Mouse (Mus musculus): ENCODE data around the gene Ropn1l.

The Ropn1l gene

DNA sequence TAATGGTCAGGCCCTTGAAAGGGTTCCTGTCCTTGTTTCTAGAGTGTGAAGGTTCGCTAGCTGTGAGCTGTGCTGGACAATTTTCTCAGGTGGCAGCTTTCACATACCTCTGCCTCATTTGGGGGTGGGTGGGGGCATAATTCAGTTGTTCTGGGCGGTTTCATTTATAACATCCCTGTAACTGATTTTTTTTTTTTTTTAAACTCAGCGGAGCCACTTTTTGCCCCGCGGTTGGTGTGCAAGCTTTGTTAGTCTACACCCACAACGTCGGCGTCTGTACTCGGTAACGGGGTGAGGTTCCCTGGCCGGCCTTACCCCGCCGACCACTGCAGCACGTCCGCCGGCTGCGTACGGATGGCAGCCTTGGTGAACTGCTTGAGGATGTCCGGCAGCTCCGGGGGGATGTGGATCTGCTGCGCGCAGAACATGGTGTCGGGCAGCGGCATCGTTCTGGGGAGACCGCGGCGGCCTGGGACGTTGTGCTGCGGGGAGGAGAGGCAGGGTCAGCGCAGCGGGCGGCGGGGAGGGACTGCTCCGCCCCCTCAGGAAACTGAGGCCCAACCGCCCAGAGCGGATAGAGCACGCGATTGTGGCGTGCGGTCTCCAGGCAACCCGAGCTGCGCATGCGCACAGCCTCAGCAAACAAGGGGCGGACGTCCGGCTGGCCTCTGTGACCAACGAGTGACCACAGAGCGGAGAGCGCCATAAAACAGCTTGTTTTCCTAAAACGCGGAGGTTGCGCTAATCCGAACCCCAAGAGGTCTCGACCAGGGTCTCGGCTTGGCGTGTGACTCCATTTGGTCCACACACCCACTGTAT lies at the start of gene Ropn1l:
Gene Ropn1l, minus strand, starts transcription at position 640 of the 819 bp plus-strand sequence.
- DNase-seq, result peak; percentile 61

GRCm38 (mm10) chr15:31502996-31503395 lies 49.5 kb upstream of the Ropn1l start:
- no peak for DNase-seq

GRCm38 (mm10) chr15:31502313-31502712 lies 48.8 kb upstream of the Ropn1l start:
- DNase-seq, result no peak

DNA sequence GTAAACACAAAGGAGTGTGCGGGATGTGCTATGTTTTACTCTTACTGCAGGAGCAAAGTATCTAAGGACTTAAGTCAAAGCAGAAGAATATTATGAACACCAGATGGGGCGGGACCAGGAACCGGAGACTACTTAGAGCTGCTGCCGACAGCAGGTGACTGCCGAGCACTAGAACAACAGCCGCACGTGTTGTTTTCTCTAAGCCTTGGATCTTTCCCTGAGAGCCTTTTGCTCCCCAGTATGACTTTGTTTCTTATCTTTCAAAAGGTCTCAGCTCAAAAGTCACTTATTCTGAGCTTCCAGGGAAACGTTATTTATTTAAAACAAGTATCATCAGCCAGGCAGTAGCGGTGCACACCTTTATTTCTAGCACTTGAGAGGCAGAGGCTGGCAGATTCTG lies 41.3 kb upstream of the Ropn1l start:
- DNase-seq, result no peak

DNA sequence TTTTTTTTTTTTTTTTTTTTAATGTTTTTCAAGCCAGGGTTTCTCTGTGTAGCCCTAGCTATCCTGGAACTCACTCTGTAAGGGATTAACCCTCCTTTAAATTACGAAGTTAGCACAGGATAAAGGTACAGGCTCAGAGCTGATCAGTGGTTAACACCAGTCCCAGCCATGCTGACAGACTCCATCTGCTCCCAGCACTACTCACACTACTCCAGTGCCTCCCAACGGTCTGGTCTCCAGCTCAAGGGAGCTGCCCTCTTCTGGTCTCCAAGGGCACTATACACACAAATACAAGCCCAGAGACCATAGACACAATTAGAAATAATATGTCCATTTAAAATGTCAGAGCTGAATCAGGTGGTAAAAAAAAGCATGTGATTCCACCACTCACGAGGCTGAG lies 40.8 kb upstream of the Ropn1l start:
- DNase-seq, result no peak

DNA sequence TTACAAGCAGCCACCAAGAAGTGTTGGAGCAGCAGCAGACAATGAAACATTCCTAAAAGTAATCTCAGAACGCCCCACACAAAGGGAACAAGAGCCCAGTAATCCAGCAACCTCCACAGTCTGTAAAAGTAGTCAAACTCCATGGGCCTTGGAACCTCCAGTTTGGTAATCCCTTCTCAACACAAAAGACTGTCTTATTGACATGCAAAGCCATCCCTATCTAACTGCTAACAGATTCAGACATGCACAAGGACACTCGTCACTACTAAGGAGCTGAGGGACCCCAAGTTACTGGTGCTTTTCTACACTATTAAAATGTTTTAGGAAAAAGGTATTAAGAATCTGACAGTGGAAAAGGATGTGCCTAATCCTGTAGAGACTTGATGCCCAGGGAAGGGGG lies 33.9 kb upstream of the Ropn1l start:
- no peak for DNase-seq

DNA sequence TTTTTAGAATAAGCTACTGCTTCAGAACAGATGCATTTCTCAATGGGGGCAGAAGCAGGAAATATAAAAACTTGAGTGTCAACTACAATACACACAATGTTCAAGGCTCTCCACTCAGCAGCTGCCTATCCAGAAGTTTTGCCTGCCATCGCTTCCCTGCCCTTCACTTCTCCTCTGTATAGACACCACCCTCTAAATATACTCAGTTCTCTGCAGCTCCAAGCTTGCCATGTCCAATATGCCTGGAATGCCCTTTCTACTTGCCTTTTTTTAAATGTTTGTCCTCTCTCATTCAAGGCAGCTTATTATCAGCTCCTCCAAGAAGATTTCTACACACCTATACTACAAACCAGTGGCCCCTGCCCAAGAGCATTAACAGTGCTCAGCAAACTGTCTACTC lies 23.1 kb upstream of the Ropn1l start:
- no peak for DNase-seq

GRCm38 (mm10) chr15:31472645-31473574 lies 19.4 kb upstream of the Ropn1l start:
- DNase-seq, result no peak

GRCm38 (mm10) chr15:31471529-31471928 lies 18.0 kb upstream of the Ropn1l start:
- DNase-seq, result no peak

- DNase-seq, result no peak
Measured at GRCm38 (mm10) chr15:31469497-31469896, 16.0 kb upstream of the Ropn1l start.

- no peak for DNase-seq
Measured at GRCm38 (mm10) chr15:31468806-31469205, 15.3 kb upstream of the Ropn1l start.

- DNase-seq, result no peak
Measured at GRCm38 (mm10) chr15:31466749-31467148, 13.2 kb upstream of the Ropn1l start.

DNA sequence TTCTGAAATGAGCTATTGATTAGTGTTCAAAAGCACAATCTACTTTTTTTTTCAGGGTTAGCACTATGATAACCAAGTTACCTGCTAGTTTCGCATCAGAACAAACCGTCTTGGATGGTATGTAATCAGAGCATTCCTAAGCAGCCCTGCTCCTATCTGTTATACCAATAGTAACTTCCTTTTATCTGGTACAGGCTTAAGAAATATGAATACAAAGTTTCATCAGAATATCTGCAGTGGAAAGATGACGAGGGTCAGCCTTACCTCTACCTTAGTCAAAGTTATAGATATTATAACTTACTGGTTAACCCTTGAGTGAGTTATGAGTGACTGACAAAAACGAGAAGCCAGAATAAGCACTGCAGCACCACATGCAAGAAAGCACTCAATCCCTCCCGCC lies 12.8 kb upstream of the Ropn1l start:
- no peak for DNase-seq

- DNase-seq, result no peak
Measured at GRCm38 (mm10) chr15:31465806-31466205, 12.3 kb upstream of the Ropn1l start.

DNA sequence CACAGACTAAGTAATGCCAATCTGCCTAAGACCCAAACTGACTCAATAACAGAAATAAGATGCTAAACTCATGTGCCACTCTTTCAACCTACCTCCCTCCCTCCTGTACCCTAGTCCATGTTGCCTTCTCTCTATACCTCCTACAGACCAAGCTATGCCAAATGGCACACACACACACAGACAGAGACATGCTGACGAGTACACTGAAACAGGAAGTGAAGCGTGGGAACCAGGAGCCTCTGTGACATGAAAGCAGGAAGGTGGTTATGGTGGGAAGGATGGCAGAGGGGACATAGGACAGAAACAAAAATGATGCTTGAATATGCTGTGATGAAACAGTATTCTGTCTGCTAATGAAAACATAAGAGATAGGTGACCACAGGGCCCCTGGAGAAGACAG lies 7.0 kb upstream of the Ropn1l start:
- DNase-seq, result no peak

- DNase-seq, result no peak
Measured at GRCm38 (mm10) chr15:31458081-31458480, 4.5 kb upstream of the Ropn1l start.

GRCm38 (mm10) chr15:31456381-31456780 lies 2.8 kb upstream of the Ropn1l start:
- no peak for DNase-seq

DNA sequence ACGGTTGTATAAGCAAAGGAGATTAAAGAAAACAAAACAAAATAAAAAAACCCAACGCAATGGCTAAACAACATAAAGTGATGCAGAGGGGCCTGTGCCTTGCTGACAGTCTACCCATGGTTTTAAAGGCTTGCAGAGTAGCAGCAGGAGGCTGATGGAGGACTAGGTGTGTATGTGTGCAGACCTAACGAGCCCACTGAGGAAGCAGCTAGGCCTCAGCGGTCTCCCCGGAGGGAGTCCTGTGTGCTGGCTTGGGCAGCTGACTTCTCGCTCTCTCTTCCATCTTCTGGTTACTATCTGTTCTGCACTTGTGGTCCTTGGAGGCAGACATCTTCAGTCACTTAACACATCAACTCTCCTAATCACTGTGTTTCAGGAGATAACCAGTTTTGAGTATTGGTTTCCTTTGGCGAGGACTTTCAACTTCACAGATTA lies 1.3 kb upstream of the Ropn1l start:
- DNase-seq, result no peak

- DNase-seq, result no peak
Measured at GRCm38 (mm10) chr15:31454096-31454860, 741 bp upstream of the Ropn1l start.

- DNase-seq, result no peak
Measured at GRCm38 (mm10) chr15:31452336-31453097, 1.0 kb downstream of the Ropn1l start.

DNA sequence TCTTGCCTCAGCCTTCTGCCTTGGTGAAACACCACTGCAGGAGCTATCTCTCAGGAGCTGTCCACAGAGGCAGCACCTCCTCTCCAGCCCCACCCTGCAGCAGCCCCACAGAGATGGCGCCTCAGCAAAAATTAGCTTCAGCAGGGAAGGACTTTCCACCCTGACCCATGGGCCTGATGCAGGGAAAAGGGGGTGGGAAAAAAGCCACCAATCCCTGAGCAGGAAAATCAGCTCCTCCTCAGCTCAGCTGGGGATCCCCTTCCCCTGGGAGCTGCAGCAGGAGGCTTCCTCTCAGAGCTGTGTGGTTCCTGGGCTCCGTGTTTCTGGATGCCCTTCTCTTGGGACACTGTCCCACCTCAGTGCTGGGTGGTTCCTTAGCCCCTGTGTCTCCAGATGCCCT lies 3.8 kb downstream of the Ropn1l start:
- DNase-seq, result no peak

- no peak for DNase-seq
Measured at GRCm38 (mm10) chr15:31447121-31447520, 6.4 kb downstream of the Ropn1l start.

Measured in thymus, adult 18-20 months (tissue).